Mouse (Mus musculus): ENCODE results near the gene Fbxl18. TPM values are rescaled to one million over a fixed set of nuclear protein-coding genes. Genes with fewer than 3 reads are reported as not detected.

Fbxl18 gene
- polyA plus RNA-seq, 2 experiments: 10.2 to 12.5 TPM

DNA sequence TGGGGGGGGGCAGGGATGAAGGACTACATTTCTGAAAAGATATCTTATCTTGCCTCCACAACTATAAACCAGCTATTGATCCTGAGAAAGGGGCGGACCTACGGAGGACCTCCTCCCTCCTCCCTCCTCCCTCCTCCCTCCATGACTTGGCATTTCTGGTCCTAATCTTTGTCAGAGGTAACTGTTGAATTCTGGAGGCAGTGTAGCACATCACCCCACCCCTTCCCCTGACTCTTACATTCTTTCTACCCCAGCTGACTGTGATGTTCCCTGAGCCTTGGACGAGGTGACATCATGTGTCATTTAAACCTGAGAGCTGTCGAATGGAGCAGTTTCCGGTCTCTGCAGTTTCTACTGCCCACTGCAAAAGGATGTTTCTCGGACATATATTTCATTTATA lies 41.6 kb downstream of the Fbxl18 start:
- 72% methylated on average over 6 of the region's 6 CpGs for WGBS
- Histone ChIP-seq H3K9me3 (ENCODE audit: control insufficient read depth, low read length) (peaks cover 4% of the 10 kb centered on the region; the same call in 1 of the 2 replicates), H3K36me3 (ENCODE audit: control insufficient read depth, insufficient read depth, low read length) (no peaks in the 10 kb centered on the region), H3K4me3 (replicated peaks; ENCODE audit: low read length) (no peak overlapping the region), H3K27me3 (ENCODE audit: control insufficient read depth, insufficient read depth, low read length) (no peaks in the 10 kb centered on the region), H3K4me1 (ENCODE audit: control insufficient read depth, insufficient read depth, low read length) (no peaks in the 10 kb centered on the region), H3K9ac (ENCODE audit: low read depth, low read length, severe bottlenecking) (no peak overlapping the region), H3K27ac (replicated peaks; ENCODE audit: low read depth, low read length) (no peak overlapping the region), H3K4me2 (replicated peaks; ENCODE audit: low read depth, low read length, severe bottlenecking) (no peak overlapping the region)
- ATAC-seq (ENCODE audit: low FRiP score, low read depth) (no peak), DNase-seq (ENCODE audit: low spot score) (no peak)
- TF ChIP-seq POLR2A (IDR thresholded peaks at IDR 0.05; ENCODE audit: borderline replicate concordance, extremely low read depth, insufficient read depth, insufficient read length): no peak

DNA sequence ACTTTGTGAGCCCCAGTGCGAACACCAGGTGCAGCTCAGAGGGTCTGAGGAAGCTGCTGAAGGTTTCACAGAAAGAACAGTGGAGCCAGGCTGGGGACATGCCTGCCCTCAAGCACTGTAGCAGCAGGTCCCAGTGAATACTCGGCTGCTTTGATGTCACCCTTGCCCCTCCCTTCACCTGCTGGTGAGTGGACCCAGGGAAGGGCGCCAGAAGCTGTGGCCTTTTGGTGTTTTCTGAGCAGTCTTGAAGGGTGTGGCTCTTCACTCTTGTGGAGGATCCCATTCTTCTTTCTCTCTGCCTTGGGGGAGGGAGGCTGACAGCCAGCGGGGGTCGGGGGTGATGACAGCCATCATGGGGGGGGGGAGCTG lies 43.6 kb downstream of the Fbxl18 start:
- ATAC-seq (ENCODE audit: low FRiP score, low read depth): no peak
- TF ChIP-seq POLR2A (IDR thresholded peaks at IDR 0.05; ENCODE audit: borderline replicate concordance, extremely low read depth, insufficient read depth, insufficient read length): no peak
- H3K27me3 ChIP-seq (ENCODE audit: control insufficient read depth, insufficient read depth, low read length): no peaks in the 10 kb centered on the region
- H3K4me1 ChIP-seq (ENCODE audit: control insufficient read depth, insufficient read depth, low read length): no peaks in the 10 kb centered on the region
- H3K4me3 ChIP-seq (replicated peaks; ENCODE audit: low read length): no peak overlapping the region
- H3K9me3 ChIP-seq (ENCODE audit: control insufficient read depth, low read length): peaks cover 4% of the 10 kb centered on the region; the same call in 1 of the 2 replicates
- H3K36me3 ChIP-seq (ENCODE audit: control insufficient read depth, insufficient read depth, low read length): no peaks in the 10 kb centered on the region
- WGBS: 47% methylated on average over 5 of the region's 5 CpGs
- no peak overlapping the region for H3K9ac ChIP-seq (ENCODE audit: low read depth, low read length, severe bottlenecking)
- no peak for DNase-seq (ENCODE audit: low spot score)
- no peak overlapping the region for H3K4me2 ChIP-seq (replicated peaks; ENCODE audit: low read depth, low read length, severe bottlenecking)
- H3K27ac ChIP-seq (replicated peaks; ENCODE audit: low read depth, low read length): no peak overlapping the region

DNA sequence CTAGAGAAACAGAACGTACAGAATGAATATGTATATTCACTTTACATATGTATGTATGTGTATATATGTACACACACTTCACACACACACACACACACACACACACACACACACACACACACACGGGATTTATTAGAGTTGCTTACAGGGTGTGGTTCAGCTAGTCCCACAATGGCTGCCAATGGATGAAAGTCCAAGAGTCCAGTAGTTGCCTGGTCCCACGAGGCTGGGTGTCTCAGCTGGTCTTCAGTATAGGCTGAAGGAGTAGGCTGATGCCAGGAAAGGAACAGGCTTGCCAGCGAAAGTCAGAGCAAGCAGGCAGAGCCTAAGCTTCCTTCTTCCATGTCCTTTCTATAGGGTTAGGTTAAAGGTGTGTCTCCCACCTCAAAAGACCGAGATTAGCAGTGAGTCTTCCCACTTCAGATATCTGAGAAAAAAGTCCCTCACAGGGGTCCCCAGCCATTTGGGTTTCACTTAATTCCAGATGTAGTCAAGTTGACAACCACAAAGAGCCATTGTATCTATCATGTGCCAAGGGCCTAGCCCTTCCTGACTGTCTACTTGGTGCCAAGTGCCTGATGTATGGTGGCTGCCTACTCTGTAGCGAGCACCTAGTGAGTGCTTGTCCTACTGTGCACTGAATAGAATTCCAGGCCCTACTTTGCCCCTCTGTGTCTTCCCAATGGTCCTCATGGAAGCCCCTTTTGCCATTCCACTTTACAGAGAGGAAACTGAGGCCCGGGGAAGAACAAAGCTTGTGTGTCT lies 44.1 kb downstream of the Fbxl18 start:
- DNase-seq (ENCODE audit: low spot score): no peak
- H3K9me3 ChIP-seq (ENCODE audit: control insufficient read depth, low read length): no peaks in the 10 kb centered on the region
- WGBS: 77% methylated on average over 7 of the region's 7 CpGs
- no peaks in the 10 kb centered on the region for H3K4me1 ChIP-seq (ENCODE audit: control insufficient read depth, insufficient read depth, low read length)
- no peak overlapping the region for H3K4me2 ChIP-seq (replicated peaks; ENCODE audit: low read depth, low read length, severe bottlenecking)
- H3K27ac ChIP-seq (replicated peaks; ENCODE audit: low read depth, low read length): no peak overlapping the region
- no peak overlapping the region for H3K4me3 ChIP-seq (replicated peaks; ENCODE audit: low read length)
- H3K9ac ChIP-seq (ENCODE audit: low read depth, low read length, severe bottlenecking): no peak overlapping the region
- H3K27me3 ChIP-seq (ENCODE audit: control insufficient read depth, insufficient read depth, low read length): no peaks in the 10 kb centered on the region
- no peak for ATAC-seq (ENCODE audit: low FRiP score, low read depth)
- H3K36me3 ChIP-seq (ENCODE audit: control insufficient read depth, insufficient read depth, low read length): no peaks in the 10 kb centered on the region
- no peak for TF ChIP-seq POLR2A (IDR thresholded peaks at IDR 0.05; ENCODE audit: borderline replicate concordance, extremely low read depth, insufficient read depth, insufficient read length)

DNA sequence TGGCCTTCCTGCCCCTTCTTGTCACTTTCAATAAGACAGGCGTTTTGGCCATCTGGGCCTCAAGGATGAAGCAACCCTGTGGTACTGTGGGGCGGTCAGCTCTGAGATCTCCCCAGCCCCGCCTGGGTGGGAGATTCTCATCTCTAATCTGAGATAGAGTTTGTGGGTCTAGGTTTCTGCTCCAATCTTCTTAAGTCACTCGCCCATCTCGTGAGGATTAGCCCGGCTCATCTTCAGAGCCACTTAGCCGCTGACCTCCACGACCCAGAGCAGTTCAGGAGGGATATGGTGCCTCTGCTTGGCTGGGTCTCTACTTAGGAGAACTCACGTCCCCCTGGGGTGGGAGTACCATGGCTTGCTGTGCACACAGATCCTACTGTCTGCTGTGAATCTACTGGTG lies 44.7 kb downstream of the Fbxl18 start:
- no peak overlapping the region for H3K4me2 ChIP-seq (replicated peaks; ENCODE audit: low read depth, low read length, severe bottlenecking)
- no peak for TF ChIP-seq POLR2A (IDR thresholded peaks at IDR 0.05; ENCODE audit: borderline replicate concordance, extremely low read depth, insufficient read depth, insufficient read length)
- no peak for ATAC-seq (ENCODE audit: low FRiP score, low read depth)
- H3K27me3 ChIP-seq (ENCODE audit: control insufficient read depth, insufficient read depth, low read length): no peaks in the 10 kb centered on the region
- no peaks in the 10 kb centered on the region for H3K4me1 ChIP-seq (ENCODE audit: control insufficient read depth, insufficient read depth, low read length)
- WGBS: 74% methylated on average over 9 of the region's 9 CpGs
- no peaks in the 10 kb centered on the region for H3K36me3 ChIP-seq (ENCODE audit: control insufficient read depth, insufficient read depth, low read length)
- no peaks in the 10 kb centered on the region for H3K9me3 ChIP-seq (ENCODE audit: control insufficient read depth, low read length)
- no peak overlapping the region for H3K9ac ChIP-seq (ENCODE audit: low read depth, low read length, severe bottlenecking)
- no peak overlapping the region for H3K27ac ChIP-seq (replicated peaks; ENCODE audit: low read depth, low read length)
- no peak for DNase-seq (ENCODE audit: low spot score)
- H3K4me3 ChIP-seq (replicated peaks; ENCODE audit: low read length): no peak overlapping the region

DNA sequence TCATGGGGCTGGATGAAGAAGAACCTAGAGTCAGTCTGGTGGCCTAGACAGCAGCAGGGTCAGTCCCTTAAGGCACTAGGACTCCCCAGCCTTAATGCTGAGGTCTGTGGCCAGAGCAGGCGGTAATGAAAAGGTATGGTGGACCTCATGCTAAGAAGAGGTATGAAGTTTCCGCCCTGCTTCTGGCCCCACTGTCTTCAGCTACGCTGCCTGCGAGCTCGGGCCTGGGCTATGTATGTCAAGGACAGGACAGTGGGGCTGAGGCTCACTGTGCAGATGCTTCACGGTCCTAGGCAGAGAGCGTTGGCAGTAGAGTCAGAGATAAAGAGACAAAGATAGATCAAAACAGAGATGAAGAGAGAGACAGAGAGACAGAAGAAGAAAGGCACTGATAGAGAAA lies 46.3 kb downstream of the Fbxl18 start:
- no peak overlapping the region for H3K9ac ChIP-seq (ENCODE audit: low read depth, low read length, severe bottlenecking)
- no peak overlapping the region for H3K4me3 ChIP-seq (replicated peaks; ENCODE audit: low read length)
- ATAC-seq (ENCODE audit: low FRiP score, low read depth) (no peak), DNase-seq (ENCODE audit: low spot score) (no peak)
- no peaks in the 10 kb centered on the region for H3K36me3 ChIP-seq (ENCODE audit: control insufficient read depth, insufficient read depth, low read length)
- 94% methylated on average over 7 of the region's 7 CpGs for WGBS
- H3K9me3 ChIP-seq (ENCODE audit: control insufficient read depth, low read length): no peaks in the 10 kb centered on the region
- H3K27me3 ChIP-seq (ENCODE audit: control insufficient read depth, insufficient read depth, low read length): no peaks in the 10 kb centered on the region
- no peak for TF ChIP-seq POLR2A (IDR thresholded peaks at IDR 0.05; ENCODE audit: borderline replicate concordance, extremely low read depth, insufficient read depth, insufficient read length)
- no peaks in the 10 kb centered on the region for H3K4me1 ChIP-seq (ENCODE audit: control insufficient read depth, insufficient read depth, low read length)
- no peak overlapping the region for H3K27ac ChIP-seq (replicated peaks; ENCODE audit: low read depth, low read length)
- H3K4me2 ChIP-seq (replicated peaks; ENCODE audit: low read depth, low read length, severe bottlenecking): no peak overlapping the region

Data from limb, embryonic 14.5 days (tissue).